Mouse (Mus musculus) left cerebral cortex, adult 11 months (tissue): ENCODE measurements around the gene Cdh20.

ENCODE experiments used
- DNase-seq: peaks from one replicate; pipeline ENCODE4 v3.0.0; 2022; ENCODE audit warnings: low spot score

The Cdh20 gene

DNA sequence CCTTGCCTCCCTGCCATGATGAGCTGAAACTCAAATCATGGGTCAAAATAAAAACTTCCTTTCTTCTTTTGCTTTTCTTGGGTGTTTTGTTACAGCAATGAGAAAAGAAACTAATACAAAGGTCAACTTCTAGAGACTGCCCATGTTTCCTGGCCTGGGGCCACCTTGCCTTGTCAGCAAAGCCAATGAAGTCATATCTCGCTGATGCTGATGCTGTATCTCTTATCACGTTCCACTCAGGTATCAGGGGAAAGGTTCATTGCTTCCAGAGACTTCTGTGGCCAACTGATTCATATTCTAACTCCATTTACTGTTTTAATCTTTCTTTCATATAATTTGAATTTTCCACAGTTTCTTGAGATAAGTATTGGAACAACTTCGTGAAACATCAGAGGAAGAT is 273.3 kb downstream of the Cdh20 start:
- DNase-seq: no peak
